Comparison of ENCODE assay signal across 16 mouse cellular contexts in genomic region chr3:142330425-142330824, GRCm38 (mm10).
"Had no signal": no experiment of that assay in that cellular context is flagged by ENCODE, and none has a peak within 500 bp of the region (broad histone marks: within the 10 kb centered on the region; RNA-seq: fewer than 3 reads in every experiment).

No protein-coding gene starts in this region.

- H3K4me2 ChIP-seq: limb, embryonic 13.5 days; neural tube, embryonic 12.5 days had no signal

- H3K9ac ChIP-seq: limb, embryonic 13.5 days; liver, embryonic 14.5 days; neural tube, embryonic 12.5 days had no signal

- H3K36me3 ChIP-seq: limb, embryonic 13.5 days; midbrain, embryonic 10.5 days; neural tube, embryonic 12.5 days had no signal

- H3K27ac ChIP-seq: layer of hippocampus, adult 2 months; limb, embryonic 13.5 days; liver, embryonic 14.5 days; midbrain, embryonic 10.5 days; neural tube, embryonic 12.5 days had no signal

- H3K27me3 ChIP-seq: limb, embryonic 13.5 days; neural tube, embryonic 12.5 days had no signal

- H3K9me3 ChIP-seq: limb, embryonic 13.5 days; midbrain, embryonic 10.5 days; neural tube, embryonic 12.5 days had no signal

- H3K4me3 ChIP-seq: layer of hippocampus, adult 2 months; limb, embryonic 13.5 days; midbrain, embryonic 10.5 days; neural tube, embryonic 12.5 days had no signal

- H3K4me1 ChIP-seq: midbrain, embryonic 10.5 days; neural tube, embryonic 12.5 days had no signal

- DNase-seq: kidney, adult 2 months; kidney, postnatal 4 days; left cerebral cortex, postnatal 4 days; lung, adult 2 months; lung, postnatal 4 days; midbrain, embryonic 14.5 days; right cerebral cortex, postnatal 4 days; spleen, adult 18-20 months; thymus, adult 18-20 months; thymus, postnatal 14 days had no signal

- ATAC-seq: lung, postnatal 0 days had no signal
